Mouse (Mus musculus): ENCODE measurements around the gene Taf3.

Taf3 gene

GRCm38 (mm10) chr2:9958011-9958410 is 90.4 kb downstream of the Taf3 start:
- CTCF ChIA-PET = no interaction called here

- CTCF ChIA-PET = no interaction called here
Observed at GRCm38 (mm10) chr2:9956546-9956945, 91.8 kb downstream of the Taf3 start.

DNA sequence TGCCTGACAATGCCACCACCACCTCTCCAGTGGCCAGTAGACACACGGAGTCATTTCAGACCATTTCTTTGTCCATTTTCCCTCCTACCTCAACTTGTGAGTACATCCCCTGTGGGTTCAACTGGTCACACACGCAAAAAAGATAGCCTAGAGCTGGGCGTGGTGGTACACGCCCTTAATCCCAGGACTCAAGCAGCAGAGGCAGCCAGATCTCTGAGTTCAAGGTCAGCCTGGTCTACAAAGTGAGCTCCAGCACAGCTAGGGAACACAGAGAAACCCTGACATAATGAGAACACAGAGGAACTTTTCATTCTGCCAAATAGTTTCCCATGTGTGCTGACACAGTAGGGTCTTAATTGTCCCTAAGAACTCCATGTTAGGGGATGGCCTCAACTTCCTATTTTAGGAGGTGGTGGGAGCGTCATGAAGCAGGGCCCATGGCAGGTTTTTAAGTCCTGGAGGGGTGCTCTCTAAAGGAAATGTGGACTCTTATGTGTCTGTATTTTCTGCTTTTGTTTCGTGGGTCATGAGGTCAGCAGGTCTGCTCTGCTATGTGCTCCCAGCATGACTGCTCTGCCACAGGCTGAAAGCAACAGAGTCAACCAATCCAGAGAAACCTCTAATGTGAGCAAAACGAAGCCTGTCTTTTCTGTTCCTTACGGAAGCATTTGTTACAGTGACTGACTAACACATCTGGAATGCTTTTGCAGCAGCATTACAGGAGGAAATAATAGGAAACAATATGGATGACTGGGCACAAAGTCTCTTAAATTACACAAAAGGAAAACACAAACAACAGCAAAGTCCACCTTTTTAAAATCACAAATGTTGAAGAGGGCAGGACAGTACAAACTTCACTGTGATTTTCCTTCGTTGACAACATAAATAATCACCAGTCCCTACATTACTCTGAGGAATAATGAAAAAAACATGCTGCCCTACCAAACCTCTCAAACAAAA is 92.5 kb downstream of the Taf3 start:
- CTCF ChIA-PET = no interaction called here

DNA sequence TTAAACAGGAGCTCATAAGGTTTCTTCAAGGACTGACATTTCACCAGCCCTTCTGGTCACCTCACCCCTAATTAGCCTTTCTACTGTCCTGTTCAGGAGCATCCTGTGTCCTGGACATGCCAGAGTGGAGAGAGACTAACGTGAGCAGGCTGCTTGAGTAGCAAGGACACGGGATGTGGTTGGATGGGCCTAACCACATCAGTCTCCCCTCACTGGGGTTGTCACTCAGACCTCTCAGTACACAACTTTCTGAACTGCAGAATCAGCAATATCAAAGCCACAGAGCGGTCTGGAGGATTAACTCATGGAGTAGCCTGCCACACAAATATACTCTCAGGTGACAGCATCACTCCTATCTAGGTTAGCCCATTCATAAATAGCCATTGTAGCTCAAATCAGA is 101.7 kb downstream of the Taf3 start:
- CTCF ChIA-PET = interaction anchor here (1.1 kb wide), 1 partner anchor 36 kb away, joined by 3 read pairs; no protein-coding TSS in a partner anchor

- CTCF ChIA-PET = interaction anchor here (0.7 to 1.1 kb wide), 3 partner anchors 26 to 1247 kb away, joined by 3 to 4 read pairs (median 3); no protein-coding TSS in a partner anchor
Observed at GRCm38 (mm10) chr2:9945611-9946010, 102.8 kb downstream of the Taf3 start.

GRCm38 (mm10) chr2:9943011-9943410 is 105.4 kb downstream of the Taf3 start:
- CTCF ChIA-PET = no interaction called here

GRCm38 (mm10) chr2:9939250-9939649 is 109.1 kb downstream of the Taf3 start:
- CTCF ChIA-PET = no interaction called here

DNA sequence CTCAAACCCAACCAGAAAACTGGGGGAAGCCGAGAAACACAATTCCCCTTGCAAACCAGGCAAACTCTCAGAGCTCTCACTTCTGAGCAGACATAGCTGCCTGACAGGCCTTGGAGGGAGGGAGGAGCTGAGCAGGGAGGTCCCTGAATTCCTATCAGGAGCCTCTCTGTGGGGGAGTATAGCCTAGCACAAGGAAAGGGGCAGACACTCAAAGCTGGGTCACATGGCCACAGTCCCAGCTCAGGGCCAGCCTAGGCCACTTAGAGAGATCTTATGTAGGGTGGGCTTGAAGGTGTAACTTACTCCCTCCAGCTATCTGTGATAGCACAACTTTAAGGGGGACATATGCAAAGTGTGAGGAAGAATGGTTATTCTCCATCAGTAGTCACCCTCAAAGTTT is 112.4 kb downstream of the Taf3 start:
- CTCF ChIA-PET = no interaction called here

GRCm38 (mm10) chr2:9926905-9927283 is 121.5 kb downstream of the Taf3 start:
- CTCF ChIA-PET = no interaction called here

- CTCF ChIA-PET = interaction anchor here (0.9 kb wide), 1 partner anchor 15 kb away, joined by 4 read pairs; no protein-coding TSS in a partner anchor
Observed at GRCm38 (mm10) chr2:9926194-9926904, 122.0 kb downstream of the Taf3 start.

GRCm38 (mm10) chr2:9918691-9919471 is 129.5 kb downstream of the Taf3 start:
- CTCF ChIA-PET = interaction anchor here (0.6 kb wide), 1 partner anchor 13 kb away, joined by 3 read pairs; no protein-coding TSS in a partner anchor

- CTCF ChIA-PET = no interaction called here
Observed at GRCm38 (mm10) chr2:9917602-9918001, 130.8 kb downstream of the Taf3 start.

DNA sequence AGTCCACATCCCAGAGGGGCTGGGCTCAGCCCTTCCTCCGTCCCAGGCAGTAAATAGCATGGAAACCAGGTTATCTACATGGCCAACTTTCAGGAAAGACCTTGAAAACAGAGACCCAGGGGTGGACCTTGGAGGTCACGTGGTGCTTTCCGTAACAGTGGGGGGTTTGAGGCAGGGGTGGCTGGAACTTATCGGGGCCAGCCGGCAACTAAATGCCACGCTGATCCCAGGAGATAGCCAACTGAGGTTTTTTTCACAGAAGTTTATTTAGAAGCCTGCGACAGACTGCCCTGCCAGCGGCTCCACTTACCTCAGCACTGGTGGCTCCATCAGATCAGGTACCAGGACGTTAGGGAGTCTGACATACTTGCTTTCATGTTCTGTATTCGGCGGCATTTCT is 142.4 kb downstream of the Taf3 start:
- CTCF ChIA-PET = no interaction called here

DNA sequence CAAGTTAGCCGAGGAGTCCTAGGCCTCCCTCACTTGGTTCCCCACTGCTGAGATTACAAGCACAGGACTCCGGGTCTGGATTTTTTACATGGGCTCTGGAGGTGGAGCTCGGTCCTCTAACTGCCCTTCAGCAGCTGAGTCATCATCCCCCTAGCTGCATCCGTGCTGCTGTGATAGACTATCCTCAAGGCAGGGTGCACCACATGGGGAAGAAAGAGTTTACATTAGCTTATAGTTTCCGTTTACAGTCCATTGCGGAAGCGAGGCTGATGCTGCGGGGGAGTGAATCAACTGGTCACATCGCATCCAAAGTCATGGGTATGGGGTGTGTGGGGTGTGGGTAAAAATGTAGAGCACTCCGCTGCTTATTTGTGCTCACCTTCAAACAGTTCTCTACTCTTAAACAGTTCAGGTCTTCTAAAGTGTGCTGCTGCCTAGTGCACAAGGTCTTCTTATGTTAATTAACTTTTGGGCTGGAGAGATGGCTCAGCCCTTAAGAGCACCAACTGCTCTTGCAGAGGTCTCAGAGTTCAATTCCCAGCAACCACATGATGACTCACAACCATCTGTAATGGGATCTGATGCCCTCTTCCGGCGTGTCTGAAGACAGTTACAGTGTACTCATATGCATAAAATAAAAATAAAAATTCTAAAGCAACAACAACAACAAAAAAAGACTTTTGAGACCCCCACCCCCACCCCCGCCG is 144.4 kb downstream of the Taf3 start:
- CTCF ChIA-PET = interaction anchor here (0.5 to 0.6 kb wide), 3 partner anchors 387 to 1130 kb away, joined by 3 to 4 read pairs (median 4); no protein-coding TSS in a partner anchor

DNA sequence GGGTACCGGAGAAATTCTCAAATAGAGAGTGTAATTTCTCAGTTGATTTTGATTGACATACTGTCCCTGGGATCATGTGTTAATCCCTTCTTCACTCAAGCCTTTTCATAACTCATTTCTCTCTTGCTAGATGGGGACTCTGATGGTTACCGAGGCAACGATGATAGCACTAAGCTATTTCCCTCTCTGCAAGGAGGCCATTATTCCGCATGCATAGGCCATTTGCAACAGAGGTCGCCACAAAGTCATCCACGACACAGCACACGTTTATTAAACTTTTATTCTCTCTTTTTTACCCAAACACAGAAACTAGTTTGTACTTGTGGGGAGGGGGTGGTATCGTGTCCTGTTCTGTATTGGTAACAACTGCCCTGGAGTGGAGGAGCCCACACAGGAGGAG is 150.6 kb downstream of the Taf3 start:
- CTCF ChIA-PET = no interaction called here

- CTCF ChIA-PET = interaction anchor here (0.7 kb wide), 1 partner anchor 14 kb away, joined by 8 read pairs; no protein-coding TSS in a partner anchor
Observed at GRCm38 (mm10) chr2:9896097-9896770, 152.2 kb downstream of the Taf3 start.

DNA sequence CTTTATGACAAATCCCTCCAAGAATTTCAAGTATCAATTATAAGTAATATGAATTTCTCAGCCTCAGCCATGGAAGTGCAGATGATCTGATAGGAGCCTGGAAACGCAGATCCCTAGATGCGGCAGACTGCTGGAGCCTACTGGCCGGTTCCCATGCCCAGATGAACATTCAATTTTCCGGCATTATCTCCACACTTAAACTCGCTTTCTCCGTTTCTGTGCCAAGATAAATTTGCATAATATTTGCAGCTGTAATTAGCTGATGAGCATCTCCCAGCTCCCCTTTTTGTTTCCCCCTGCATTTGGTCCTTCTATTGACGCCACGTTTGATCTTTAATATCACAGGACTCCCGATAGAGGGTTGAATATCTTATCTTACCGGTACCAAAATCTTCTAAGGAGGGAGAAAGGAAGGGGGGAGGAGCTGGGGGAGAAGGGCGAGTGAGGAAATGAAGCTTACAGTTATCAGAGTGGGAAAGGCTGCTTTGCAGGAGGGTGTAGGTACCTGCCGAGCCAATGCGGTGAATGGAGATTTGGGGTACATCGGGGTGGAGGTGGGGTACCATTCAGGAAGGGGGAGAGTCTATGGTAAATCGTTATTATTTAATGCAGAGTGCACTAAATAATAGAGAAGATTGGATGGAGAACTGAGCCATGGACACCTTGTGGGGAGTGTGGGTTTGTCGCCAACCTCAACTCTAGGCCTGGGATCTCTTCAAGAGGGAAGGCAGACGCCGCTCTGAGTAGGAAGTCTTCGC is 153.4 kb downstream of the Taf3 start:
- CTCF ChIA-PET = interaction anchor here (0.6 kb wide), 1 partner anchor 79 kb away, joined by 10 read pairs; no protein-coding TSS in a partner anchor

- CTCF ChIA-PET = interaction anchor here (0.6 to 0.8 kb wide), 3 partner anchors 9 to 30 kb away, joined by 3 to 5 read pairs (median 3); no protein-coding TSS in a partner anchor
Observed at GRCm38 (mm10) chr2:9893272-9893953, 155.0 kb downstream of the Taf3 start.

DNA sequence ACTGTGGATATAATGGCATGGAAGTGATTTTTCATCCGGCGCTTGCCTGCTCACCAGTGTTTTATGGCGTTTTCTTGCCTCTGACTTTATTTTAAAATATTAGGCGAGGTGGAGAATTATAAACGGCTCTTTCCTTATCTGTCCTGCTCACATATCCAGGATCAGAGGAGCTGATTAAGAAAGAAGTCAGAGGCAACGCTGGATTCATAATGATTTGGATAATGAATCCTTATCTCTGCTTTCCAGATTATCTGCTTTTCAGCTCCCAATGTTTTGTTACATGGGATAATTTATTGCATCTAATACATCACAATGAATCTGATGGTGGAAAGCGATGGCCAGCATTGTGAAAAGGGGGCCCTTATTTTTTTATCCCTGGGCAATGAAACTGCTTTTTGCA is 155.9 kb downstream of the Taf3 start:
- CTCF ChIA-PET = no interaction called here
